Mouse (Mus musculus): ENCODE measurements around the gene Fam181a. TPM values are rescaled to one million over a fixed set of nuclear protein-coding genes. Genes with fewer than 3 reads are reported as not detected.

Gene Fam181a
- polyA plus RNA-seq, 1 experiment = not detected

GRCm38 (mm10) chr12:103315831-103316545 lies 5.2 kb downstream of the Fam181a start:
- Histone ChIP-seq H3K36me3 (ENCODE audit: control insufficient read depth, insufficient read depth, low read length, poor library complexity, severe bottlenecking) (no peaks in the 10 kb centered on the region), H3K4me3 (ENCODE audit: low read depth, low read length) (no peak overlapping the region), H3K4me1 (ENCODE audit: control insufficient read depth, insufficient read depth, low read length) (no peaks in the 10 kb centered on the region), H3K27ac (ENCODE audit: insufficient read depth, low read length) (no peak overlapping the region), H3K9ac (ENCODE audit: low read depth, poor library complexity, severe bottlenecking) (no peak overlapping the region), H3K9me3 (replicated peaks; ENCODE audit: control insufficient read depth, insufficient read depth, low read length, poor library complexity, severe bottlenecking) (no peaks in the 10 kb centered on the region), H3K27me3 (ENCODE audit: control insufficient read depth, insufficient read depth, low read length, poor library complexity, severe bottlenecking) (no peaks in the 10 kb centered on the region)
- TF ChIP-seq CTCF (IDR thresholded peaks at IDR 0.05; ENCODE audit: low read depth, low read length) (no peak), POLR2A (IDR thresholded peaks at IDR 0.05; ENCODE audit: insufficient read depth, low read length) (no peak), EP300 (IDR thresholded peaks at IDR 0.05; ENCODE audit: insufficient read depth, low read depth, low read length) (no peak)

GRCm38 (mm10) chr12:103322801-103323200 lies 12.0 kb downstream of the Fam181a start:
- Histone ChIP-seq H3K27ac (ENCODE audit: insufficient read depth, low read length) (no peak overlapping the region), H3K9me3 (replicated peaks; ENCODE audit: control insufficient read depth, insufficient read depth, low read length, poor library complexity, severe bottlenecking) (no peaks in the 10 kb centered on the region), H3K4me1 (ENCODE audit: control insufficient read depth, insufficient read depth, low read length) (no peaks in the 10 kb centered on the region), H3K9ac (ENCODE audit: low read depth, poor library complexity, severe bottlenecking) (no peak overlapping the region), H3K36me3 (ENCODE audit: control insufficient read depth, insufficient read depth, low read length, poor library complexity, severe bottlenecking) (no peaks in the 10 kb centered on the region), H3K27me3 (ENCODE audit: control insufficient read depth, insufficient read depth, low read length, poor library complexity, severe bottlenecking) (no peaks in the 10 kb centered on the region), H3K4me3 (ENCODE audit: low read depth, low read length) (no peak overlapping the region)
- TF ChIP-seq EP300 (IDR thresholded peaks at IDR 0.05; ENCODE audit: insufficient read depth, low read depth, low read length) = no peak
- TF ChIP-seq CTCF (IDR thresholded peaks at IDR 0.05; ENCODE audit: low read depth, low read length) = peak; percentile 63

GRCm38 (mm10) chr12:103325156-103325857 lies 14.5 kb downstream of the Fam181a start:
- 0 out of 2 replicates have a peak, but pooled peaks have one; percentile 59 for TF ChIP-seq EP300 (IDR thresholded peaks at IDR 0.05; ENCODE audit: insufficient read depth, low read depth, low read length)
- TF ChIP-seq POLR2A (IDR thresholded peaks at IDR 0.05; ENCODE audit: insufficient read depth, low read length) = no peak
- TF ChIP-seq CTCF (IDR thresholded peaks at IDR 0.05; ENCODE audit: low read depth, low read length) = peak; percentile 95
- H3K9me3 ChIP-seq (replicated peaks; ENCODE audit: control insufficient read depth, insufficient read depth, low read length, poor library complexity, severe bottlenecking) = no peaks in the 10 kb centered on the region
- no peaks in the 10 kb centered on the region for H3K36me3 ChIP-seq (ENCODE audit: control insufficient read depth, insufficient read depth, low read length, poor library complexity, severe bottlenecking)
- no peaks in the 10 kb centered on the region for H3K4me1 ChIP-seq (ENCODE audit: control insufficient read depth, insufficient read depth, low read length)
- H3K9ac ChIP-seq (ENCODE audit: low read depth, poor library complexity, severe bottlenecking) = no peak overlapping the region
- H3K27me3 ChIP-seq (ENCODE audit: control insufficient read depth, insufficient read depth, low read length, poor library complexity, severe bottlenecking) = no peaks in the 10 kb centered on the region
- peak overlapping the region; percentile 38 for H3K4me3 ChIP-seq (ENCODE audit: low read depth, low read length)
- no peak overlapping the region for H3K27ac ChIP-seq (ENCODE audit: insufficient read depth, low read length)

- Histone ChIP-seq H3K27ac (ENCODE audit: insufficient read depth, low read length) (no peak overlapping the region), H3K4me1 (ENCODE audit: control insufficient read depth, insufficient read depth, low read length) (no peaks in the 10 kb centered on the region), H3K4me3 (ENCODE audit: low read depth, low read length) (no peak overlapping the region), H3K27me3 (ENCODE audit: control insufficient read depth, insufficient read depth, low read length, poor library complexity, severe bottlenecking) (no peaks in the 10 kb centered on the region), H3K9me3 (replicated peaks; ENCODE audit: control insufficient read depth, insufficient read depth, low read length, poor library complexity, severe bottlenecking) (no peaks in the 10 kb centered on the region), H3K36me3 (ENCODE audit: control insufficient read depth, insufficient read depth, low read length, poor library complexity, severe bottlenecking) (no peaks in the 10 kb centered on the region), H3K9ac (ENCODE audit: low read depth, poor library complexity, severe bottlenecking) (no peak overlapping the region)
- no peak for TF ChIP-seq EP300 (IDR thresholded peaks at IDR 0.05; ENCODE audit: insufficient read depth, low read depth, low read length)
- no peak for TF ChIP-seq CTCF (IDR thresholded peaks at IDR 0.05; ENCODE audit: low read depth, low read length)
- no peak for TF ChIP-seq POLR2A (IDR thresholded peaks at IDR 0.05; ENCODE audit: insufficient read depth, low read length)
Measured at GRCm38 (mm10) chr12:103326569-103326968, 15.8 kb downstream of the Fam181a start.

- Histone ChIP-seq H3K9me3 (replicated peaks; ENCODE audit: control insufficient read depth, insufficient read depth, low read length, poor library complexity, severe bottlenecking) (no peaks in the 10 kb centered on the region), H3K36me3 (ENCODE audit: control insufficient read depth, insufficient read depth, low read length, poor library complexity, severe bottlenecking) (no peaks in the 10 kb centered on the region), H3K9ac (ENCODE audit: low read depth, poor library complexity, severe bottlenecking) (no peak overlapping the region), H3K27ac (ENCODE audit: insufficient read depth, low read length) (no peak overlapping the region), H3K27me3 (ENCODE audit: control insufficient read depth, insufficient read depth, low read length, poor library complexity, severe bottlenecking) (no peaks in the 10 kb centered on the region), H3K4me3 (ENCODE audit: low read depth, low read length) (no peak overlapping the region), H3K4me1 (ENCODE audit: control insufficient read depth, insufficient read depth, low read length) (no peaks in the 10 kb centered on the region)
- TF ChIP-seq POLR2A (IDR thresholded peaks at IDR 0.05; ENCODE audit: insufficient read depth, low read length) (no peak), CTCF (IDR thresholded peaks at IDR 0.05; ENCODE audit: low read depth, low read length) (no peak), EP300 (IDR thresholded peaks at IDR 0.05; ENCODE audit: insufficient read depth, low read depth, low read length) (no peak)
Measured at GRCm38 (mm10) chr12:103327107-103327506, 16.3 kb downstream of the Fam181a start.
